Mouse (Mus musculus) CH12.LX (cell line): ENCODE data around the gene Ugt1a6b.

Experiments used
- CTCF ChIP-seq, 2 experiments: IDR thresholded peaks in 1 of 2; conservative IDR thresholded peaks in 1 of 2; 2 replicates each; pipeline ENCODE4 v1.5.1; 2011 to 2012; ENCODE audit warnings: low read depth in 2 of 2, low read length in 2 of 2, improper control_type of control experiment in 1 of 2, inconsistent platforms in 1 of 2, mild to moderate bottlenecking in 1 of 2, moderate library complexity in 1 of 2
- EP300 ChIP-seq: IDR thresholded peaks from 2 replicates; pipeline ENCODE4 v1.6.1; 2011; ENCODE audit warnings: low read length, improper control_type of control experiment
- HCFC1 ChIP-seq: IDR thresholded peaks from 2 replicates; pipeline ENCODE4 v1.6.1; 2012; ENCODE audit warnings: low read depth, mild to moderate bottlenecking, inconsistent platforms, low read length, improper control_type of control experiment
- MAFK ChIP-seq: IDR thresholded peaks from 2 replicates; pipeline ENCODE4 v1.6.1; 2011; ENCODE audit warnings: low read length, improper control_type of control experiment; ENCODE audit not compliant: insufficient replicate concordance
- POLR2A ChIP-seq: IDR thresholded peaks from 2 replicates; pipeline ENCODE4 v1.6.1; 2011; ENCODE audit warnings: low read depth, mild to moderate bottlenecking, improper control_type of control experiment, low read length
- SMC3 ChIP-seq: IDR thresholded peaks from 2 replicates; pipeline ENCODE4 v1.6.1; 2011; ENCODE audit warnings: low read depth, low read length, improper control_type of control experiment
- TCF12 ChIP-seq: IDR thresholded peaks from 2 replicates; pipeline ENCODE4 v1.6.1; 2014; ENCODE audit warnings: low read depth, mild to moderate bottlenecking, inconsistent platforms, low read length, improper control_type of control experiment
- USF2 ChIP-seq: conservative IDR thresholded peaks from 2 replicates; pipeline ENCODE4 v1.6.1; 2011; ENCODE audit warnings: low read depth, low read length, improper control_type of control experiment
- ZC3H11A ChIP-seq: IDR thresholded peaks from 2 replicates; pipeline ENCODE4 v1.6.1; 2012; ENCODE audit warnings: low read depth, mild to moderate bottlenecking, inconsistent platforms, low read length, improper control_type of control experiment
- ZKSCAN1 ChIP-seq: IDR thresholded peaks from 2 replicates; pipeline ENCODE4 v1.6.1; 2012; ENCODE audit warnings: low read depth, inconsistent platforms, low read length, improper control_type of control experiment, borderline replicate concordance

GRCm38 (mm10) chr1:88267489-88267888 lies 164.4 kb downstream of the Ugt1a6b start:
- TF ChIP-seq USF2, result no peak
- no peak for TF ChIP-seq CTCF (conservative IDR thresholded peaks at IDR 0.05 in 1 of 2, IDR thresholded peaks at IDR 0.05 in 1 of 2; ENCODE audit: low read depth in 2 of 2, low read length in 2 of 2)
- no peak for TF ChIP-seq ZKSCAN1
- no peak for TF ChIP-seq SMC3
- TF ChIP-seq TCF12, result no peak
- no peak for TF ChIP-seq HCFC1
- TF ChIP-seq ZC3H11A, result no peak
- TF ChIP-seq EP300, result no peak
- no peak for TF ChIP-seq POLR2A
- no peak for TF ChIP-seq MAFK
